Mouse (Mus musculus): ENCODE measurements around the gene Olfr812. TPM values are rescaled to one million over a fixed set of nuclear protein-coding genes. Genes with fewer than 3 reads are reported as not detected.
"Not testable (repeated sequence)": the region's sequence is repeated elsewhere in the genome, so short reads cannot be mapped to it uniquely, and the experiment has no call there.

Gene Olfr812
- polyA plus RNA-seq (2011; ENCODE audit: insufficient read depth, insufficient read length, low replicate concordance, missing spikeins), result not detected in 2 replicates

DNA sequence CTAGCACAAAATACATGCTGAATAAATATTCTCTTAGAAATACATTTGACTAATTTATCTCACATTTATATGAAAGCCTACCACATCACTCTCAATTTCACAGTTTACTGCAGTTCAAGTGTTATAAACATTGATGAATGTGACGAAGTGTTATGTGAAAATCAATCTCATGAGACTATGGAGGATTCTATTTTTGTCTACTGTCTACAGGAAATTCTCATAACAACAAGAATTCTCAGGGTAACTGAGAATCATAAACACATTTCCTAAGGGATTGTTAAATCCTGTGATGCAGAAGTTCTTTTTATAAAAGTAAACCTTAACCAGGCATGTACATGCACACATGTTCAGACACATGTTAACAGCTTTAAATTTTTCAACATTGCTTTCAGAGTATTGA is at the start of gene Olfr812:
Gene Olfr812, minus strand, starts transcription at position 101 of the 400 bp plus-strand sequence.
- no peak within 1 kb of the TSS for H3K27ac ChIP-seq (ENCODE audit: control insufficient read depth, insufficient read depth, low read depth, low read length, poor library complexity)
- TF ChIP-seq POLR2A (IDR thresholded peaks at IDR 0.05; ENCODE audit: borderline replicate concordance, control insufficient read depth, low read depth, low read length), result no peak
- TF ChIP-seq CTCF (IDR thresholded peaks at IDR 0.05; ENCODE audit: control insufficient read depth, insufficient read depth, low read length), result no peak
- WGBS, result 41% methylated on average over 1 of the region's 1 CpGs
- H3K4me3 ChIP-seq (replicated peaks; ENCODE audit: control insufficient read depth, low read depth, low read length), result no peak within 1 kb of the TSS
- H3K4me1 ChIP-seq (ENCODE audit: control insufficient read depth, insufficient read depth, low read length), result no peaks in the 10 kb centered on the region

DNA sequence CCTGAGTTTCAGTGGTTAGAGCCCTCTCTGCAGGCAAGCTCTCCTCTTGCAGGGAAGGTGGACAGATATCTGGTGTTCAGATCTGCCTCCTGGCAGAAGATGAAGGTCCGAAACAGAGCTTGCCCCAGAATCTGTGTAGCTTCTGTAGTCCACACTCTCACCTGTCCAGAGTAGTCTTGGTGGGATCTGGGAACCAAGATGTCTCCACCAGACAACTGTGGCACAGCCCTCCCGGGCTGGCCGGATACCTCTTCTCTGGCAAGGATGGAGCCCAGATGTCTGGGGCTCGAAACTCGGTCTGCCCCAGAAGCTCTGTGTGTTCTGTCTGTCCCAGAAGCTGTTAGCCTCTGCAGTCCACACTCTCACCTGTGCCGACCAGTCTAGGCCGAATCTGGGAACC is 40.0 kb upstream of the Olfr812 start:
- 79% methylated on average over 7 of the region's 7 CpGs for WGBS
- Histone ChIP-seq H3K4me3 (replicated peaks; ENCODE audit: control insufficient read depth, low read depth, low read length) (no peak overlapping the region), H3K27ac (ENCODE audit: control insufficient read depth, insufficient read depth, low read depth, low read length, poor library complexity) (no peak overlapping the region), H3K4me1 (ENCODE audit: control insufficient read depth, insufficient read depth, low read length) (no peaks in the 10 kb centered on the region)
- TF ChIP-seq CTCF (IDR thresholded peaks at IDR 0.05; ENCODE audit: control insufficient read depth, insufficient read depth, low read length) (no peak), POLR2A (IDR thresholded peaks at IDR 0.05; ENCODE audit: borderline replicate concordance, control insufficient read depth, low read depth, low read length) (no peak)

GRCm38 (mm10) chr10:129885496-129885895 is 39.6 kb upstream of the Olfr812 start:
- 63% methylated on average over 6 of the region's 6 CpGs for WGBS
- H3K4me1 ChIP-seq (ENCODE audit: control insufficient read depth, insufficient read depth, low read length); H3K4me3 ChIP-seq (replicated peaks; ENCODE audit: control insufficient read depth, low read depth, low read length); H3K27ac ChIP-seq (ENCODE audit: control insufficient read depth, insufficient read depth, low read depth, low read length, poor library complexity): not testable (repeated sequence)

- H3K4me1 ChIP-seq (ENCODE audit: control insufficient read depth, insufficient read depth, low read length); H3K27ac ChIP-seq (ENCODE audit: control insufficient read depth, insufficient read depth, low read depth, low read length, poor library complexity); H3K4me3 ChIP-seq (replicated peaks; ENCODE audit: control insufficient read depth, low read depth, low read length): not testable (repeated sequence)
- 50% methylated on average over 1 of the region's 1 CpGs for WGBS
Measured at GRCm38 (mm10) chr10:129879751-129880150, 33.9 kb upstream of the Olfr812 start, which contains the start of gene Olfr814. Gene Olfr814 (minus strand): TSS chr10:129879851.

GRCm38 (mm10) chr10:129855067-129855466 is 9.2 kb upstream of the Olfr812 start, which contains the start of gene Olfr813:
Gene Olfr813 (plus strand): TSS chr10:129855367.
- H3K27ac ChIP-seq (ENCODE audit: control insufficient read depth, insufficient read depth, low read depth, low read length, poor library complexity), result no peak within 1 kb of the TSS
- H3K4me3 ChIP-seq (replicated peaks; ENCODE audit: control insufficient read depth, low read depth, low read length), result no peak within 1 kb of the TSS
- TF ChIP-seq POLR2A (IDR thresholded peaks at IDR 0.05; ENCODE audit: borderline replicate concordance, control insufficient read depth, low read depth, low read length) (no peak), CTCF (IDR thresholded peaks at IDR 0.05; ENCODE audit: control insufficient read depth, insufficient read depth, low read length) (no peak)
- H3K4me1 ChIP-seq (ENCODE audit: control insufficient read depth, insufficient read depth, low read length), result no peaks in the 10 kb centered on the region

DNA sequence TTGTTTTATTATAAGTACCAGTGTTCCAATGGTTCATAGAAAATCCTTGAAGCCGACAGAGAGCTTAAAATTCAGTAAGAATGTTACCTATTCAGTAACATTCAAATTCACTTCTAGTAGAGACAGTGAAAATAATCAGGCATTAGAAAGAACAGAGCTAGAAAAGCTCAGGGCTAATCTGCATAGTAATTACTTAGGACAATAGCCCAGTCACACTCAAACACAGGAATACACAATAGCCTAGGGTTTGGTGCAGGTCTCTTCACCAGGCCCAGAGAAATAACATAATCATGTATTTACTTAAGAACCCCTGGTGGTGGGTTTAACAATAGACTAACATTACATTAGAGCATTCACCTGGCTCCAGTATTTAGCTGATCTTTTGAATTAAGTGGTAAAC is 1.4 kb upstream of the Olfr812 start:
- H3K4me1 ChIP-seq (ENCODE audit: control insufficient read depth, insufficient read depth, low read length), result no peaks in the 10 kb centered on the region
- no peak overlapping the region for H3K4me3 ChIP-seq (replicated peaks; ENCODE audit: control insufficient read depth, low read depth, low read length)
- WGBS, result 76% methylated on average over 1 of the region's 1 CpGs
- H3K27ac ChIP-seq (ENCODE audit: control insufficient read depth, insufficient read depth, low read depth, low read length, poor library complexity), result no peak overlapping the region
- TF ChIP-seq POLR2A (IDR thresholded peaks at IDR 0.05; ENCODE audit: borderline replicate concordance, control insufficient read depth, low read depth, low read length) (no peak), CTCF (IDR thresholded peaks at IDR 0.05; ENCODE audit: control insufficient read depth, insufficient read depth, low read length) (no peak)

- no peak within 1 kb of the TSS for H3K4me3 ChIP-seq (replicated peaks; ENCODE audit: control insufficient read depth, low read depth, low read length)
- no peak within 1 kb of the TSS for H3K27ac ChIP-seq (ENCODE audit: control insufficient read depth, insufficient read depth, low read depth, low read length, poor library complexity)
- 75% methylated on average over 4 of the region's 4 CpGs for WGBS
- H3K4me1 ChIP-seq (ENCODE audit: control insufficient read depth, insufficient read depth, low read length), result no peaks in the 10 kb centered on the region
- TF ChIP-seq POLR2A (IDR thresholded peaks at IDR 0.05; ENCODE audit: borderline replicate concordance, control insufficient read depth, low read depth, low read length), result no peak
- TF ChIP-seq CTCF (IDR thresholded peaks at IDR 0.05; ENCODE audit: control insufficient read depth, insufficient read depth, low read length), result no peak
Measured at GRCm38 (mm10) chr10:129804296-129804695, 41.6 kb downstream of the Olfr812 start, which contains the start of gene Olfr811. Gene Olfr811 (minus strand): TSS chr10:129804396.

- H3K4me1 ChIP-seq (ENCODE audit: control insufficient read depth, insufficient read depth, low read length), result no peaks in the 10 kb centered on the region
- no peak within 1 kb of the TSS for H3K27ac ChIP-seq (ENCODE audit: control insufficient read depth, insufficient read depth, low read depth, low read length, poor library complexity)
- no peak within 1 kb of the TSS for H3K4me3 ChIP-seq (replicated peaks; ENCODE audit: control insufficient read depth, low read depth, low read length)
- TF ChIP-seq CTCF (IDR thresholded peaks at IDR 0.05; ENCODE audit: control insufficient read depth, insufficient read depth, low read length), result no peak
- no peak for TF ChIP-seq POLR2A (IDR thresholded peaks at IDR 0.05; ENCODE audit: borderline replicate concordance, control insufficient read depth, low read depth, low read length)
Measured at GRCm38 (mm10) chr10:129794817-129795216, 51.1 kb downstream of the Olfr812 start, which contains the start of gene Olfr810. Gene Olfr810 (minus strand): TSS chr10:129794917.

Other genes starting within 250 kb of the Olfr812 start
- gene Olfr796, start 233.5 kb downstream of the Olfr812 start, polyA plus RNA-seq (2011; ENCODE audit: insufficient read depth, insufficient read length, low replicate concordance, missing spikeins), result not detected in 2 replicates
- not detected in 2 replicates for gene Olfr798, start 218.2 kb downstream of the Olfr812 start, polyA plus RNA-seq (2011; ENCODE audit: insufficient read depth, insufficient read length, low replicate concordance, missing spikeins)
- not detected in 2 replicates for gene Olfr799, start 208.6 kb downstream of the Olfr812 start, polyA plus RNA-seq (2011; ENCODE audit: insufficient read depth, insufficient read length, low replicate concordance, missing spikeins)
- not detected in 2 replicates for gene Olfr800, start 188.4 kb downstream of the Olfr812 start, polyA plus RNA-seq (2011; ENCODE audit: insufficient read depth, insufficient read length, low replicate concordance, missing spikeins)
- not detected in 2 replicates for gene Olfr801, start 172.2 kb downstream of the Olfr812 start, polyA plus RNA-seq (2011; ENCODE audit: insufficient read depth, insufficient read length, low replicate concordance, missing spikeins)
- gene Olfr802, start 157.9 kb downstream of the Olfr812 start, polyA plus RNA-seq (2011; ENCODE audit: insufficient read depth, insufficient read length, low replicate concordance, missing spikeins), result not detected in 2 replicates
- gene Olfr803, start 151.8 kb downstream of the Olfr812 start, polyA plus RNA-seq (2011; ENCODE audit: insufficient read depth, insufficient read length, low replicate concordance, missing spikeins), result not detected in 2 replicates
- gene Olfr804, start 142.9 kb downstream of the Olfr812 start, polyA plus RNA-seq (2011; ENCODE audit: insufficient read depth, insufficient read length, low replicate concordance, missing spikeins), result 0.35 TPM in 1 of 2 replicates, not detected in the other
- gene Olfr805, start 116.7 kb downstream of the Olfr812 start, polyA plus RNA-seq (2011; ENCODE audit: insufficient read depth, insufficient read length, low replicate concordance, missing spikeins), result 0.61 TPM in 1 of 2 replicates, not detected in the other
- not detected in 2 replicates for gene Olfr806, start 104.2 kb downstream of the Olfr812 start, polyA plus RNA-seq (2011; ENCODE audit: insufficient read depth, insufficient read length, low replicate concordance, missing spikeins)
- gene Olfr807, start 88.3 kb downstream of the Olfr812 start, polyA plus RNA-seq (2011; ENCODE audit: insufficient read depth, insufficient read length, low replicate concordance, missing spikeins), result not detected in 2 replicates
- gene Olfr808, start 80.6 kb downstream of the Olfr812 start, polyA plus RNA-seq (2011; ENCODE audit: insufficient read depth, insufficient read length, low replicate concordance, missing spikeins), result not detected in 2 replicates
- not detected in 2 replicates for gene Olfr809, start 71.5 kb downstream of the Olfr812 start, polyA plus RNA-seq (2011; ENCODE audit: insufficient read depth, insufficient read length, low replicate concordance, missing spikeins)
- not detected in 2 replicates for gene Olfr810, start 51.2 kb downstream of the Olfr812 start, polyA plus RNA-seq (2011; ENCODE audit: insufficient read depth, insufficient read length, low replicate concordance, missing spikeins)
- not detected in 2 replicates for gene Olfr811, start 41.7 kb downstream of the Olfr812 start, polyA plus RNA-seq (2011; ENCODE audit: insufficient read depth, insufficient read length, low replicate concordance, missing spikeins)
- gene Olfr813, start 9.3 kb upstream of the Olfr812 start, polyA plus RNA-seq (2011; ENCODE audit: insufficient read depth, insufficient read length, low replicate concordance, missing spikeins), result not detected in 2 replicates
- gene Olfr814, start 33.8 kb upstream of the Olfr812 start, polyA plus RNA-seq (2011; ENCODE audit: insufficient read depth, insufficient read length, low replicate concordance, missing spikeins), result not detected in 2 replicates
- gene Olfr815, start 59.8 kb upstream of the Olfr812 start, polyA plus RNA-seq (2011; ENCODE audit: insufficient read depth, insufficient read length, low replicate concordance, missing spikeins), result not detected in 2 replicates
- not detected in 2 replicates for gene Olfr816, start 69.5 kb upstream of the Olfr812 start, polyA plus RNA-seq (2011; ENCODE audit: insufficient read depth, insufficient read length, low replicate concordance, missing spikeins)
- gene Olfr818, start 103.0 kb upstream of the Olfr812 start, polyA plus RNA-seq (2011; ENCODE audit: insufficient read depth, insufficient read length, low replicate concordance, missing spikeins), result not detected in 2 replicates
- gene Olfr819, start 121.2 kb upstream of the Olfr812 start, polyA plus RNA-seq (2011; ENCODE audit: insufficient read depth, insufficient read length, low replicate concordance, missing spikeins), result not detected in 2 replicates
- gene Olfr247, start 130.0 kb upstream of the Olfr812 start, polyA plus RNA-seq (2011; ENCODE audit: insufficient read depth, insufficient read length, low replicate concordance, missing spikeins), result not detected in 2 replicates
- 0.27 TPM in 1 of 2 replicates, not detected in the other for gene Gm10310, start 139.0 kb upstream of the Olfr812 start, polyA plus RNA-seq (2011; ENCODE audit: insufficient read depth, insufficient read length, low replicate concordance, missing spikeins)
- not detected in 2 replicates for gene Olfr820, start 166.5 kb upstream of the Olfr812 start, polyA plus RNA-seq (2011; ENCODE audit: insufficient read depth, insufficient read length, low replicate concordance, missing spikeins)
- not detected in 2 replicates for gene Olfr821, start 184.3 kb upstream of the Olfr812 start, polyA plus RNA-seq (2011; ENCODE audit: insufficient read depth, insufficient read length, low replicate concordance, missing spikeins)
- gene Olfr822, start 225.1 kb upstream of the Olfr812 start, polyA plus RNA-seq (2011; ENCODE audit: insufficient read depth, insufficient read length, low replicate concordance, missing spikeins), result not detected in 2 replicates

Data from bone marrow, adult 2 months (tissue).